In genomic region chr15:95787578-95787977, GRCm38 (mm10) we compare ENCODE assay signal across 14 mouse cellular contexts. TPM values are rescaled to one million over a fixed set of nuclear protein-coding genes. Genes with fewer than 3 reads are reported as not detected.
DNase-seq lines count a peak whose midpoint lies in the region; ATAC-seq and TF ChIP-seq lines count a peak whose summit lies in the region.
"Had no signal": no experiment of that assay in that cellular context is flagged by ENCODE, and none has a peak within 500 bp of the region (broad histone marks: within the 10 kb centered on the region; RNA-seq: fewer than 3 reads in every experiment).

No protein-coding gene starts in this region.

- TF ChIP-seq CTCF in cerebellum, adult 2 months (IDR thresholded peaks at IDR 0.05; ENCODE audit: borderline replicate concordance, insufficient read depth, low read depth, low read length), result peak; percentile 22; the same call in 1 of the 2 replicates
- peak; percentile 60 for TF ChIP-seq CTCF in liver, postnatal 0 days (IDR thresholded peaks at IDR 0.05; ENCODE audit: low read depth)
- TF ChIP-seq CTCF in E14TG2a.4 (conservative IDR thresholded peaks at IDR 0.05; ENCODE audit: low read length), result peak; percentile 90
- TF ChIP-seq CTCF in cortical plate, adult 2 months (IDR thresholded peaks at IDR 0.05; ENCODE audit: extremely low read depth, insufficient read depth, low read length), result peak; percentile 25; the same call in 1 of the 2 replicates

- TF ChIP-seq POLR2A in cerebellum, adult 2 months (IDR thresholded peaks at IDR 0.05; ENCODE audit: borderline replicate concordance, insufficient read depth, low read length), result no peak
- no peak for TF ChIP-seq POLR2A in cortical plate, adult 2 months (IDR thresholded peaks at IDR 0.05; ENCODE audit: extremely low read depth, insufficient read depth, low read length)

- no peaks in the 10 kb centered on the region for H3K4me1 ChIP-seq in cerebellum, adult 2 months (ENCODE audit: control insufficient read depth, insufficient read depth, low read length)
- H3K4me1 ChIP-seq in liver, postnatal 0 days (ENCODE audit: insufficient read depth), result peaks cover 6% of the 10 kb centered on the region; the same call in 1 of the 2 replicates
- peaks cover 11% of the 10 kb centered on the region; the same call in 1 of the 2 replicates for H3K4me1 ChIP-seq in liver, embryonic 11.5 days (replicated peaks; ENCODE audit: control insufficient read depth, insufficient read depth, low read length)
- peaks cover 42% of the 10 kb centered on the region for H3K4me1 ChIP-seq in E14TG2a.4 (replicated peaks; ENCODE audit: low read depth, low read length)
- H3K4me1 ChIP-seq in cortical plate, adult 2 months (ENCODE audit: control insufficient read depth, insufficient read depth, low read length), result peaks cover 2% of the 10 kb centered on the region; the same call in 1 of the 2 replicates

- H3K27ac ChIP-seq in cerebellum, adult 2 months (ENCODE audit: insufficient read depth, low read length), result no peak overlapping the region
- H3K27ac ChIP-seq in liver, postnatal 0 days (ENCODE audit: low read depth), result no peak overlapping the region
- H3K27ac ChIP-seq in liver, embryonic 11.5 days (ENCODE audit: low read depth, low read length), result no peak overlapping the region
- H3K27ac ChIP-seq in cortical plate, adult 2 months (ENCODE audit: insufficient read depth, low read length), result no peak overlapping the region
- H3K27ac ChIP-seq: embryonic facial prominence, embryonic 10.5 days; heart, embryonic 15.5 days; limb, embryonic 13.5 days had no signal

- no peak overlapping the region for H3K4me3 ChIP-seq in cerebellum, adult 2 months (replicated peaks; ENCODE audit: insufficient read depth, low read depth, low read length)
- no peak overlapping the region for H3K4me3 ChIP-seq in liver, postnatal 0 days (ENCODE audit: low read depth, low read length)
- H3K4me3 ChIP-seq in liver, embryonic 11.5 days (ENCODE audit: low read depth, low read length), result no peak overlapping the region
- no peak overlapping the region for H3K4me3 ChIP-seq in E14TG2a.4 (replicated peaks; ENCODE audit: low read length)
- no peak overlapping the region for H3K4me3 ChIP-seq in cortical plate, adult 2 months (ENCODE audit: insufficient read depth, low read length)
- H3K4me3 ChIP-seq: embryonic facial prominence, embryonic 10.5 days; heart, embryonic 15.5 days; limb, embryonic 13.5 days; megakaryocyte, embryonic 14.5 days had no signal

- no peak for ATAC-seq in liver, postnatal 0 days
- ATAC-seq in liver, embryonic 11.5 days (replicated peaks; ENCODE audit: low FRiP score), result no peak
- ATAC-seq in erythroid progenitor cell, adult 5-6 weeks (replicated peaks; ENCODE audit: low FRiP score, poor library complexity, severe bottlenecking), result no peak
- ATAC-seq: inflammation-experienced regulatory T-cells, adult 6 months had no signal

- no peaks in the 10 kb centered on the region for H3K9me3 ChIP-seq in liver, postnatal 0 days (ENCODE audit: low read length)
- no peaks in the 10 kb centered on the region for H3K9me3 ChIP-seq in liver, embryonic 11.5 days (ENCODE audit: control insufficient read depth, low read length)
- H3K9me3 ChIP-seq in E14TG2a.4 (ENCODE audit: low read length), result no peaks in the 10 kb centered on the region
- H3K9me3 ChIP-seq: embryonic facial prominence, embryonic 10.5 days; heart, embryonic 15.5 days; limb, embryonic 13.5 days had no signal

- H3K27me3 ChIP-seq in cerebellum, adult 2 months (ENCODE audit: control insufficient read depth, insufficient read depth, low read length), result no peaks in the 10 kb centered on the region
- no peaks in the 10 kb centered on the region for H3K27me3 ChIP-seq in liver, postnatal 0 days (ENCODE audit: insufficient read depth, low read length)
- H3K27me3 ChIP-seq in liver, embryonic 11.5 days (replicated peaks; ENCODE audit: control insufficient read depth, insufficient read depth, low read length), result no peaks in the 10 kb centered on the region
- no peaks in the 10 kb centered on the region for H3K27me3 ChIP-seq in E14TG2a.4 (ENCODE audit: insufficient read depth, low read length)
- H3K27me3 ChIP-seq: heart, embryonic 15.5 days; limb, embryonic 13.5 days; megakaryocyte, embryonic 14.5 days had no signal

- DNase-seq in cerebellum, adult 2 months, result no peak
- DNase-seq in cerebellum, adult 8-10 months, result no peak
- DNase-seq in liver, postnatal 0 days, result no peak
- DNase-seq in liver, embryonic 11.5 days (ENCODE audit: low spot score), result no peak
- no peak for DNase-seq in frontal cortex, adult 2 months (ENCODE audit: extremely low spot score in 1 of 2, low spot score in 1 of 2)
- DNase-seq: cerebellum, adult 11-12 months had no signal

- no peak overlapping the region for H3K4me2 ChIP-seq in liver, postnatal 0 days (ENCODE audit: low read depth, low read length)
- H3K4me2 ChIP-seq in liver, embryonic 11.5 days, result no peak overlapping the region
- H3K4me2 ChIP-seq: heart, embryonic 15.5 days; limb, embryonic 13.5 days had no signal

- no peak for TF ChIP-seq EP300 in liver, postnatal 0 days (IDR thresholded peaks at IDR 0.05; ENCODE audit: low read depth)

- H3K9ac ChIP-seq in liver, postnatal 0 days (replicated peaks), result no peak overlapping the region
- no peak overlapping the region for H3K9ac ChIP-seq in liver, embryonic 11.5 days (ENCODE audit: low read depth, low read length)
- H3K9ac ChIP-seq: heart, embryonic 15.5 days; limb, embryonic 13.5 days had no signal

- 51% methylated on average over 3 of the region's 3 CpGs for WGBS in cerebellum, adult 2 months
- 57% methylated on average over 3 of the region's 3 CpGs for WGBS in liver, postnatal 0 days (ENCODE audit: insufficient replicate concordance)
- 60% methylated on average over 3 of the region's 3 CpGs for WGBS in liver, embryonic 11.5 days

- H3K36me3 ChIP-seq in liver, postnatal 0 days (replicated peaks; ENCODE audit: insufficient read depth, low read length), result no peaks in the 10 kb centered on the region
- H3K36me3 ChIP-seq in liver, embryonic 11.5 days (ENCODE audit: control insufficient read depth, insufficient read depth, low read length), result no peaks in the 10 kb centered on the region
- H3K36me3 ChIP-seq in E14TG2a.4 (ENCODE audit: insufficient read depth, low read length), result no peaks in the 10 kb centered on the region; the same call in 1 of the 2 replicates
- H3K36me3 ChIP-seq: embryonic facial prominence, embryonic 10.5 days; heart, embryonic 15.5 days; limb, embryonic 13.5 days had no signal

RNA-seq across cellular contexts. Expression of gene Ano6, which starts 3.1 kb away (rescaled TPM):
- 14.2 and 14.8 TPM in 2 replicates for polyA plus RNA-seq in cerebellum, adult 2 months (2012; rRNA removed)
- polyA plus RNA-seq in liver, postnatal 0 days (2015; fragmentation: Nextera tagmentation; extraction: Ambion mirVana), result 6.0 and 6.9 TPM in 2 replicates
- polyA plus RNA-seq in liver, embryonic 11.5 days (2014; fragmentation: Nextera tagmentation; extraction: Ambion mirVana), result 28.3 and 30.1 TPM in 2 replicates
- 16.4 and 16.7 TPM in 2 replicates for polyA plus RNA-seq in cortical plate, adult 2 months (2012; rRNA removed)
- polyA plus RNA-seq in frontal cortex, adult 2 months (2012; rRNA removed), result 23.8 and 27.7 TPM in 2 replicates
- total RNA-seq in erythroid progenitor cell, adult 5-6 weeks (2015; ENCODE audit: low replicate concordance), result 23.1 and 28.1 TPM in 2 replicates
- 9.4 and 9.5 TPM in 2 replicates for total RNA-seq in erythroid progenitor cell, adult 5-6 weeks (2017; ENCODE audit: low replicate concordance)

Comparison
In these comparisons a context has a peak if more than half of its experiments do, and no peak if none do; other contexts are left out.
1. CTCF ChIP-seq: peak in every context shown above with its lines; median percentile 90 in E14TG2a.4; 60 in liver, postnatal 0 days; 25 in cortical plate, adult 2 months; 22 in cerebellum, adult 2 months.